Mouse (Mus musculus) mouse embryonic stem cell (cell line): ENCODE data around the gene Pde11a.

Experiments used
- in situ Hi-C, 2 experiments: fragments of 300-500 bp; cut with MboI; formaldehyde crosslinking; loops; 1 replicate in 1 of 2; 3 replicates in 1 of 2; pipeline ENCODE4 v1.14.3; 2019 to 2020; ENCODE audit warnings: low sequenced_read_pairs in 2 of 2, low pct_unique_long_range_greater_than_20kb in 1 of 2, mixed read lengths in 1 of 2; ENCODE audit not compliant: unreplicated experiment in 1 of 2

The Pde11a gene

GRCm38 (mm10) chr2:76237638-76238420, 100.7 kb downstream of the Pde11a start:
- in situ Hi-C loops, result no loop called here

DNA sequence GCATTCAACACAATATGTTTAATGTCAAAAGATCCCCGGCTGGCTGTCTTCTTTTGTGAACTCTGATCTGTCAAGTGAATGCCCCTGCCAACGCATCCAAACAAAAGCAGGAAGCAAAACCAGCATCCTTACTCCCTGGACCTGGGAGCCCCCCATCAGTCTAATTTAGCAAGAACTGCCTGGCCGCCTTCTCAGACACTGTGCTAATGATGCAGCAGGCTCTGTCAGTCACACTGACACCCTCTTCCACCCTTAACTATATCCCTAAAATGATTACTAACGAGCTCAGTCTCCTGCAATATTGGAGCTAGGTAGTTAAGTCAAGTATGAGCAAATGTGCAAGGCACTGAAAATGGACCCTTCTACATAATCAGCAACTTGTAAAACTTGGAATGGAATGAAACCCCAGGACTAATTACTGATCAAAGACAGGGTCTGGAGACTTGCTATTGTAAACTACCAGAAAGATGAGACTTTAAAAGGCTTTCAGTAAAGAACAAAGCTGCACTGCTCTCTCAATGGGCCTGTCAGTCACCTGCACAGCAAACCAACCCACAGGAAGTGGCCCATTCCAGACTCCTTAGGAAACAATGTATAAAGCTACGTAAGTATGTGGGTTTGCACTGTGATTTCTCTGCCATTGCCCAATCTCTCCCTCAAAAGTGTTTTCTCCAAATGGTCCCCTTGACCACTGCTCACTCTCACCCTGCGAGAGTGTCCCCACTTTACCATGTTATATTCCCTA, 118.0 kb downstream of the Pde11a start:
- in situ Hi-C loops, result no loop called here

DNA sequence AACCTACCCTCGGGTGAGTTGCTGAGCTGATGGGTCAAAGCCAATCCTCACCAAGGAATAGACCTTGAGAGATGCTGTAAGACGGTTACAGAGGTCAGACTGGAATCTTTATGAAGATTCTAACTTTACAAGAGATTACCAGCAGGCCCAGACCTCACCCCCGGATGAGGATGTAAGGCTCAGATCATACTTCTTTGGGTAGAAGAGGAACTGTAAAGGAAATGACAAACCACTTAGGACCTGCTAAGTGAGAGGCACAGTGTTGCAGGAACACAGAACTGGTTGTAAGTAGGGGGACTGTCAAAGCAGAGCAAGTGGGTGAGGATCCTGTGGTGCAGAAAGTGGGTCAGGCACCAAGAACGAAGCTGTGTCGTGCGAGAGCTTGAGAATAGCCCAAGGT, 119.0 kb downstream of the Pde11a start:
- in situ Hi-C loops, result no loop called here

DNA sequence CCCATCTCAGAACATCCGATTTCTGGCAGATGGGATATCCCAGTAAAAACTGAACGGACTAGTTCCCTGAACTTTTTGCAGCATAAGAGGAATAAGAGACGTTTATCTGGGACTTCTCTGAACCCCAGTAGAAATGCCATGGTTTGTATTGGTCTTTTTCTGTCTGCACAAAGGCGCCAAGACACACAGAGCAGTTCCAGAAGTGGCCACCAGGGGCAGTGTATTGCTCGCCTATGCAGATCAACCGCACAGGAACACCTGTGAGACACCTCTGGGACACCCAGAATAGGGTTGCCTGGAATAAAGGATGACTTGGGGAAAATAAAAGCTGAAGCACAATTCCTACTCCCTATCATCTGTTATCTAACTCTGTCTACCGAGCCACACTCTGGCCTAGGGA, 122.4 kb downstream of the Pde11a start:
- in situ Hi-C loops, result no loop called here

- in situ Hi-C loops, result no loop called here
Measured at GRCm38 (mm10) chr2:76215219-76215618, 123.4 kb downstream of the Pde11a start.

DNA sequence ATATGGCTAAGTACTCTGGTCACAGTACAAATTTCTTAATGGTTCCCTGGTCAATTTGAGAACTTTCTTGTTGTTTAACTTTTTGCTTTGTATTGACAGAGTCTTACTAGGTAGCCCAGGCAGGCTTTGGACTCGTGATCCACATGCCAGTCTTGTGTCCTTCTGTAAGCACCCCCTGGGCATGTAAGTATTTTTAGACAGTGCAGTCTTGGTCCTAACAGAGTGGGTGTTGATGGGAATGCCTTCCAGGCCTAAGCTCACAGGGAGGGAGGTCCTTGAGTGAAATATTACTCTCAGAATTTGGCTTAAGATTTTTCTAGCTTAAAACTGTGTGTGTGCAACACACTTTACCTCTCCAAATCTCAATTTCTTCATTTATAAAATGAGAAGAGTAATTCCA, 153.4 kb downstream of the Pde11a start:
- in situ Hi-C loops, result no loop called here

- in situ Hi-C loops, result no loop called here
Measured at GRCm38 (mm10) chr2:76162822-76163221, 175.8 kb downstream of the Pde11a start.

DNA sequence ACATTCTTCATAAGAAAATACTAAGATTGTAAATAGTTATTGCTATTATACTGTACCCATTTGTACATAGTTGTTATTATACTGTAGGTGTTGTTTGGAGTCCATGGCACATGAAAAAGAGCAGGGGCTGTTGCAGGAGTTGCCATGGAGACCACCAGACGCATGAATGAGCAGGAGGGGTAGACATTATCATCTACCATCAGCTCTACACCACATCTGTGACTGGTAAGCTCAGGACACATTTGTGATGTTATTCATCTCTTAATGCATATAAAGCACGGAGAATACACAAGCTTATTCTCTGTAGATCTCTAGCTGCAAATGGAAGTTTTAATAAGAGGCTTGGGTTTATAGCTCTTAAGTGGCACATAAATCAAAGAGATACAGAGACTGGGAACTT, 179.6 kb downstream of the Pde11a start:
- in situ Hi-C loops, result no loop called here

GRCm38 (mm10) chr2:76141136-76141535, 197.4 kb downstream of the Pde11a start:
- in situ Hi-C loops, result no loop called here

DNA sequence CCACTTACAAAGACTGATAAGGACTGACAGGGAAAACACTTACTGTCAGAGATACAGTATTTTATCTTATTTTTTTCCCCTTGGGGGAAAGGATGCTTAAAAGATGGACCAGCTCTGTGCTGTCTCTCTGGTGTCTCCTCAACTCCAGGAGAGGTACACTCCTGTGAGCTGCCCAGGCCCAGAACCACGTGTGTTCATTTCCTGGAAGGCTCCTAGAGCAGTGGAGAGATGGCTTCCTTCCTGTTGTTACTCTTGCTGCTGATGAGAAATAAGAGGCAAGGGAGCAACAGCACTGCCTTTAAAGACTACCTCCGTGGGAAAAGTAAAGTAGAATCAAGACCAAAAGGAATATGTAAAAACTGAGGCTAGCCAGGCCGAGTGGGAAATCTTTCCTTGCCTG, 205.6 kb downstream of the Pde11a start:
- in situ Hi-C loops, result loop anchor here in 1 of 2 experiments (10.0 kb wide), 1 partner anchor 202 kb away; the partner anchor contains the start of gene Pde11a

DNA sequence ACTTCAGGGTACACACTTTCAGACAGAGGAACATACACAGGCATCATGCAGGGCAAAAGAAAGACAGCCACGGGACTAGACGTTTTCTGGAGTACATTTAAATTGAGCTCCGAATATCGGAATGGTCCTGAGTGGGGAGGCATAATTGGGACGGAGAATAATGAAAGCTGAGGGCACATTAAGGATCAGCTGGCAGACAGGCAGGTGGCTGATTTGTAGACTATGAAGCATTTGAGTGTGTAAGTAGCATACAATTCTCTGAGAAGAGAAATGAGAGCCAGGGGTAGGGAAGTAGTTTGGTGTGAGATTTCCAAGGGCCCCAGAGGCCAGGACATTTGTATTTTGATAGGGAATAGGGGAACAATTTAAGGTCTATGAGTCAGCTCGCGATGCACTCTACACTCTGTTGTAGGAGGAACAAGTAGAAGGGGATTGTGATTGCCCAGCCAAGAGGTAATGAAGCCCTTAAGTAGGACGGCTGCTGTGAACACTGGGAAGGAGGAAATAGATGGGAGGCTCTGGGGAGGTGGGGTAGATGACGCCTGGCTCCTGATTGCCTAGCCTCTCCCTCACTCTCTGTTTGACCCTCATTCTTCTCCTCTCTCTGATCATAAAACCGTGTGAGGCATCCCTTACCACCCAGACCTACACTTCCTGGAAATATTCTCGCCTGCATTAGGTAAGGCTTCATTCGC, 208.5 kb downstream of the Pde11a start:
- in situ Hi-C loops, result loop anchor here in 1 of 2 experiments (10.0 kb wide), 1 partner anchor 205 kb away; the partner anchor contains the start of gene Pde11a

- in situ Hi-C loops, result no loop called here
Measured at GRCm38 (mm10) chr2:76129058-76129437, 209.5 kb downstream of the Pde11a start.

DNA sequence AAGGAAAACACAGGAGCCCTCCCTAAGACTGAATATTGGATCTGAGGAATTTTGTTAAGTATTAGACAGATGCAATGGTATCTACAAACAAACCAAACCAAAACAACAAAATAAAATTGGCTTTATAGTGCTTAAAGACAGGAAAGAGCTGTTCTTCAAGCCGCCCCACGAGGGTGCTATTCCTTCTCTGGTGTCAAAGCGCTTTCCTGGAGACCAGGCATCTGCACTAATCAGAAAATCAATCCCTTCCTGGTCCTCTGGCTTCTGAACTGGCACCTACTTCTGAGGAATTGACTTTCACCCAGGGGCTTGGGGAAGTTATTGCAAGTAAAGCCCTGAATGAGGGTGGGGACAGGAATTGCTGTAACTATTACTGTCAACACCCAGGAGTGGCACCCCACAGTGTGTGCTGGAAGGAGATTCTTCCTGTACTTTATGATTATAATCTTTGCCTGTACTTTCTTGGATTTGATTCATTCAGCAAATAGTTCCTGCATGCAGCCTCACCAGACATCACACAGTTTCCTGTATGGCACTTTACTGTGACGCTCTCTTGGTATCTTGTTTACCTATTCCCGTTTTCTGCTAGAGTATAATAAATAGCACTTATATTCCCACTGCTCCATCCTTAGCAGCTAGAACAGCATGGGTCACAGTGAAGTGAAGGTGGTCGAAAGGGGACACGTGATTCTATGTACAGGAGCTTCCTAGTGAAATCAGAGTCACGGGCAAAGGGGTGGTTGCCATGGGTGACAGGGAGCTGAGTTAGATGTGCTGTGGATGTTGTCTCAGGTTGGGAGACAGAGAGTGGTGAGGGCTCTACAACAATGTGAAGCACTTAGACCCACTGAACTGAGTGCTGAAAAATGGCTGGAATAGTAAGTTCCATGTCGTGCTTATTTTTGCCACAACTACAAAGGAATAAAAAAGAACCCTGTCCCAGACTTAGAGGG, 210.2 kb downstream of the Pde11a start:
- in situ Hi-C loops, result no loop called here

- in situ Hi-C loops, result no loop called here
Measured at GRCm38 (mm10) chr2:76126651-76127050, 211.9 kb downstream of the Pde11a start.

DNA sequence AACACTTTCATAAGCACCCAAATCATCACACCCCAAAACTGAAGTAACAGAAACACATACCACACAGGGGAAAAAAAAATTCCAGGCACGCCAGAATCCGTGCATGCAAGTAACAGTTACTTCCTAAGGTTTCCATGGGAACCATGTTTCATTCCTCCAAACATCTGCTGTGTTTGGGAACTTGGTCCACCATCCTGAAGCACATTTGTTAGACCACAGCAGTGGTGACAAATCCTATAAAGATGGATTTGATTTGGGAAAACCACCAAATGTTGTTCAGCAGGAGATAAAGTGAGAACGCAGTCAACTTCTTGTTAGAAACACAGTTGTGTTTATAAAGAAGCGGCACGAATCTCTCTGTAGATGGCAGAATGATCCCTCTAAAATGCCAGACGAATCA, 213.8 kb downstream of the Pde11a start:
- in situ Hi-C loops, result no loop called here

DNA sequence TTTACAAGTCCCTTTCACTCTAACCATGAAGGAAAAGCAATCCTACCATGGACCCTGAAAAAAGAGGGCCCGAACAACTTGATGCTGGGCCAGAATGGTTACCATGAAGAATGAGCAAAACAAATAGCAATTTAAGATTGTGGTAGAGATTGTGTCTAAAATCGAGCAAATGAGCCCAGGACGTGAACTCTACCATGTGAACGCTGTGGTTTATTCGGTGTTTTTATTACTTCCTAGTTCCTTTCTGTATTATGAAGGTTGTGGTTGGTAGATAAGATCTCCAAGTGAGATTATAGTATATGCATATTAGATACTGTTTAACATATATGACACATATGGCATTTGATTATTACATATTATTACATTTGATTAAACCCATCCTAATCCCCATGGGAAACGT, 216.4 kb downstream of the Pde11a start:
- in situ Hi-C loops, result no loop called here

DNA sequence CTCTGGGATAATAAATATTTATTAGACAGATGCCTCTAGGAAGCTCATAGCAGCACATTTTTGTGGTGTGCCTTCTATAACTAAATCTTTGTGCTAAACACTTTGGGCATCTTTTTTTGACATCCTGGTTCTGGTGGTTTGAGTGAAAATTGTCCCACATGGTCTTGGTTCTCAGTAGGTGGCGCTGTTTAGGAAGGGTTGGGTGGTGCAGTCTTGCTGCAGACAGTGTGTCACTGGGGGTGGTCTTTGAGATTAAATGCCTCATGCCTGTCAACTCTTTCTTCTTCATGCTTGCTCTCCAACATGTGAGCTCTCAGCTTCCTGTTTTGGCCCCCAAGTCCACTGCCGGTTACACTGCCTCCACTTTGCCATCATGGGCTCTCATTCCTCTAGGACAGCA, 218.7 kb downstream of the Pde11a start:
- in situ Hi-C loops, result no loop called here

GRCm38 (mm10) chr2:76118491-76118890, 220.1 kb downstream of the Pde11a start:
- in situ Hi-C loops, result no loop called here
